Mouse (Mus musculus): Measurements from ENCODE around the gene Capn13.

The Capn13 gene

DNA sequence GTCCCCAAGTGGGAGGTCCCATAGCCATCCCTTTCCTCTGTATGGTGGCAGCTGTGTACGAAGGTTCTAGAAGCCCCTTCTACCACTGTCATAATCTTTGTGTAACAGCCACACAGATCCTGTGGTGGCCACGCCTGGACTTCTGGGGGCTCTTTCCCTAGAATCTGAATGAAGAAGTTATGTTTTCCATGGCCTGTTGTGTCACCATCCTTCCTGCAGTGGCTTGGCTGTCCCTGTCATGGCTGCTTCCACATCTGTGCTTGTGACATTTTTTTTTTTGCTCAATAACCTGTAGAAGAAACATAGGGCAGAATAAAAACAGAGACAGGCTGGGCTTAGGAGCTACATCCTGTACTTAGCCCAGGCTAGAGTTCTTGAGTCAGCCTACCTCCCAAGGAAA lies at the start of gene Capn13:
Gene Capn13 (minus strand): TSS at position 5 of the 400 bp plus-strand sequence.
- DNase-seq (ENCODE audit: low read depth): no peak

DNA sequence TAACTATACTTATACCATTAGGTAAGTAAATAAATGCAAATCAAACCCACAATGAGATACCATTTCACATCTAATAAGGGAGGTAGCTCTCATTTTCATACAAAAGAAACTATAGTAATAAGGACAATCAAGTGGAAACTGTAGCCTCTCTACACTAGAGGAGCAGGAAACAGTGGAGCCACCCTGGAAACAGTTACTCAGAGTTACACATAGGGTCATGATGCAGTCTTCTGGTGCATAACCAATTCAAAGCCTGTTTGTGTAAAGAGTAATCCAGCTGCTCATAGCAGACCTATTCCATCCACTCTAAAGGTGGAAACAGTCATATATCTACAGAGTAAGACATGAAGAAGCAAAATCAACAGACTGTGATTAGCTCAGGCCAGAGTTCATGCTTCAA lies 48.4 kb upstream of the Capn13 start:
- DNase-seq (ENCODE audit: low read depth): no peak

DNA sequence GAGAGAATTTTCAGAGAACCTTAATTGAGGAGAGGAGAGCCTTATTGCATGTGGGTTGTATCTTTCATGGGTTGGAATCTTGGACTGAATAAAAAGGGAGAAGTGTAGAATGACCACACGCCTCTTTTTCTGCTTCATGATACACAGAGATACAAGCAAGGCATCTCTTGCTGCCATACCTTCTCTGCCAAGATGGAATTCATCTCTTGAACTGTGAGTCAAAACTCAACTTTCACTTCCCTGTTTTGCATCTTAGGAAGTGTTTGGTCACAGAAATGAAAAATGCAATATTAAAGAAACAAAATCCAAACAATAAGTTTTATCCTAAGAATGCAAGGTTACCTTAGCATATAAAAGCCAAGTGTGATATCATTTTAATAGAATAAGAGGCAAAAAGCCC lies 40.1 kb upstream of the Capn13 start:
- no peak for DNase-seq (ENCODE audit: low read depth)

DNA sequence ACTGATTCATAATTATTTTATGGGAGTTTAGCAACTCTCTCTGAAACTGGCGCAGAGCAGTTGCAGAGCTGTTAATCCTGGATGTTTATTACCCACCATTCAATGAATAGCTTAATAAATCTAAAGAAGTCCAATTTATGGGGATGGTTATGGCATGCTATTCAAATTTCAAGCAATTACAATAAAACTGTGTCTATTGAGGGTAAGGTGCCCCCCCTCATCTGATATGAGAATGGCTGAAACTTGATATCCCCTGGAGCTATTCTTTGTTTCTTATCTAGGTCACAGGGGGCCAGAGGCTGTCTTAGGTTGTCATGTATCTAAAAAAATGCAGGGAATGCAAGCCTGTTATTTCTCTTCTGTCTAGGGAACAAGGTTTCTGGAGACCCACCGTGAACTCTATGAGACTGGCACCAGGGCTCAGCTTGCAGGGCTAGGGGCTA lies 31.9 kb upstream of the Capn13 start:
- DNase-seq (ENCODE audit: low read depth): no peak

DNA sequence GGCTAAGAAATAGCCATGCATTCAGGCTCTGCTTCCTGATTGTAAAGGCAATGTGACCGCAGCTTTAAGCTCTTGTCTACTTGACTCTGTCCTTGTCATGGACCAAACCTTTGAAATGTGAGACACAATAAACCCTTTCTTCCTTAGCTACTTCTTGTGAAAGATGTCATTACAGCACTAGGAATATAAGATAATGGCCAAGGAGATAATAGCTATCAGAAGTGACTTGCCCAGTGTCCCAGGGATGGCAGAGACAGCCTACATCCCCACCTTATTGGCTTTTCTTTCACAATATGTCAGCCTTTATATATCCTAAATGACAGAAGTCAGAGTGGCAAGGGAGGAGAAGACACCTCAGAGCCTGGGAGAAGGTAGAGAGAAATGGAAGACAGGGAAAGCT lies 31.4 kb upstream of the Capn13 start:
- no peak for DNase-seq (ENCODE audit: low read depth)

DNA sequence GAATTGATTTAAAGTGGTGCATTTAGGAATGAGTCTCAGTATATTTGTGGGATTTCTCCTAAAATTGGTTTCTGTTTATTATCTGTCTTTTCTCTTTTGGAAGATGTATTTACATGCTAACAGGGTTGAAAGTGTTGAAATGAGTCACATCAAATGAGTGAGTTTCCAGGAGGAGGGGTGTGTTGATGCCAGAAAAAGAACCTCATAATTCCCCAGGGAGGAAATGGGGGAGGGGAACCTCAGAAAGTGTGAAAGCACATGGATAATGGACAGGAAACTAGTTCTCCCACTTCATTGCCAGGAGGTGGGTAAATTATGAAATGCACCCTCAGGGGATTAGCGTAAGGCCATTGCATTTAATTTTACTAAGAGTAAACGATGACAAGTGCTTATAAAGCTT lies 16.7 kb upstream of the Capn13 start:
- peak; percentile 18 for DNase-seq (ENCODE audit: low read depth)

DNA sequence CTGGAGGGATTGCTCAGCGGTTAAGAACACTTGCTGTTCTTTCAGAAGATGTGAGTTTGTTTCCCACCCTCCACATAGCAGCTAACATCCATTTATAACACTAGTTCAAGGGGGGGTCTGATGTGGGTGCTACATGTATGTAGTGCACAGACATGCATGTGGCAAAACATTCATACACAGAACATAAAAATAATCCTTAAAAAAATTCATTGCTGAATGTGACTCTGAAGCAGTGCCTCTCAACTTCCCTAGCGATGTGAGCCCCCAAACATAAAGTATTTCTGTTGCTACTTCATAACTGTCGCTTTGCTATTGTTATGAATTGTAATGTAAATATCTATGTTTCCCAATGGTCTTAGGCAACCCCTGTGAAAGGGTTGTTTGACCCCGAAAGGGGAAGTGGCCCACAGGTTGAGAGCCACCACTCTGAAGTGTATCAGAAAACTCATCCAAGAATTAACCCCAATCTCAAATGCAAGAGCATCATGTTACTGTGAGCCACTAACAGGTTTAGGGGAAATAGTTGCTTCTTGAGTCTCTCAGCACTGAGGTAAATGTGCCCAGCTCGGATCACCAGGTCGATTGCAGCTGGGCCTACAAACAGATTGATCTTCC lies 15.6 kb upstream of the Capn13 start:
- no peak for DNase-seq (ENCODE audit: low read depth)

DNA sequence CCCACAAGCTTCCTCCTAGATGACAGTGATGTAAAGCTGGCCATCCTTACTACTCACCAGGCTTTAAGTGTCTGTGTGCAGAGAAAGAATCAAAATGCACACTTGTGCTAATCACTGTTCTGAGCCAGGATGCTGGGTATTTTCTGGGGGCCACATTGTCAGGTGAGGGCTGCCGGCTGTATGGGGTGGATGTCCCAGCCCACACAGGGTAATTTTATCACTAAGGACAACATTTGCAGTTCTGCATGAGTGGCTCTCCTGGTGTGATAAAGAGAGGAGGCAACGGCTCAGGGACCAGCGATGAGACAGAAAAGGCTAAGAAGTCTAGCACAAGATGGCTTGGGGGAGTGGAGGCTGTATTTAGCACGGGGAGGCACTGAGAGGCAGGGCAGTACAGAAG lies 11.2 kb upstream of the Capn13 start:
- DNase-seq (ENCODE audit: low read depth): no peak

DNA sequence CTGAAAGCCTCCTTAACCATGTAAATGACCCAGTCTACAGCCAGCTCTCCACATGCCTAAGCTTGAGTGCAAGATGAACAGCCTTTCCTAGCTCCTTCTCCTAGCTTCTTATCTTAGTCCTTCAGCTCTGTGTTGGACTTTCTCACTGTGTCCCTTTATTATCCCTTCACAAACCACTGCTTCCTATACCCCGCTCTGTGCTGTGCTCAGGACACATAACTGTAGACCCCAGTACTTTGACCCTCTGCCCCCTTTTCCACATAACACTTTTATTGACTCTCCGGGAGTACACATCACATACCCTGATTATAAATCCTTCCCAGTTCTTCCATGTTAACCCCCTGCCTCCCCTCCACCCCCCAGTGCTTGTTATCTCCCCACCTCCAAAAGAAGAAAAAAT lies 606 bp upstream of the Capn13 start:
- DNase-seq (ENCODE audit: low read depth): no peak

DNA sequence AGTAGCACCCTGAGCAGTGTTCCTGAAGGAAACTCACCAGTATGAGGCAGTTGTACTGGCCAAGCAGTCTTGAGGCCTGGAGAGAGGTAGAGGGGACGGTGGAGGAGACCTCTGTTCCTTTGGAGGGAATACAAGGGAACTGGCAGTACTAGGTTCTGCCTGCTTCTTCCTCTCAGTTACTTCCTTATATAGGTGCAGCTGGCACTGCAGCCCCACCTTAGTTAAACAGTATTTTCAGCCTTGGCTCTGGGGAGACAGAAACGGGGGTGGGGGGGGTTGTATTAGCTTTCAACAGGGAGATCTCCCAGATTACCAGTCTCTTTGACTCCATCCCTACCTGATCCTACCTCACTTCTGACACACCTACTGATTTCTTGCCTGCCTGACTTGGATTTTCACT lies 1.5 kb downstream of the Capn13 start:
- DNase-seq (ENCODE audit: low read depth): no peak

DNA sequence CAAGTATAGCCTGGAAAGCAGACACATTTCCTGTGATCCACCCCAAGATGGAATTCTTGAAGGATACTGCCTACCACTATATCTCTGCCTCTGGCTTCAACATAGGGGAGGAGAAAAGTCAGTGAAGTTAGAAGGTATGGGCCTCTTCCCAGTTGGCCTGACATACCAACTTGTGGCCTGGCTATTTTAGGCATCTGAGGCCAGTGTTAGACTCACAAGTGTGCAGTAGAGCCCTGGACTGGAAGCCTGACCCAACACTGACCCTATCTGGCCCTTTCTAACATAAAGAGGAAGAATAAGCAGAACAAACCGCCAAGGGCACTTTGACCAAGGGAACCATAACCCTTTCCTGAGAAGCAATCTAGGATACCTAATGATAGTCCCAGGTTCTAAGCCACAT lies 7.3 kb downstream of the Capn13 start:
- DNase-seq (ENCODE audit: low read depth): no peak

DNA sequence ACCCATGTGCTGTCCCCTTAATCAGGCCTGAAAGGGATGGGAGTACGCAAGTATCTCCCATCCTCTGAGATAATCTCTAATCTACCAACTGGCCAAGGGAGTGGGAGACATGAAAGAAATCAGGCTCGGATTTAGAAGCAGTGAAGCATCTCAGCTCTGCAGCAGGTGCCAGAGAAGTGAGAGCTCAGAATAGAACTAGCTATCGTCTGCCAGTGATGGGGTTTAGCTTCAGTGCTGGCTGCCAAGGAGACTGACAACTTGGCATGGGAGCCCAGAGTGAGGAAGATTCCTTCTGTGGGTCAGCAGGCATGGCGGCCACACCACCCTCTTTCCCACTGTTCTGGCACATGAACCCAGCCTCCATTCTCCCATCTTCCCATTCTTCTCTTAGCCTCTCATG lies 8.9 kb downstream of the Capn13 start:
- DNase-seq (ENCODE audit: low read depth): no peak

DNA sequence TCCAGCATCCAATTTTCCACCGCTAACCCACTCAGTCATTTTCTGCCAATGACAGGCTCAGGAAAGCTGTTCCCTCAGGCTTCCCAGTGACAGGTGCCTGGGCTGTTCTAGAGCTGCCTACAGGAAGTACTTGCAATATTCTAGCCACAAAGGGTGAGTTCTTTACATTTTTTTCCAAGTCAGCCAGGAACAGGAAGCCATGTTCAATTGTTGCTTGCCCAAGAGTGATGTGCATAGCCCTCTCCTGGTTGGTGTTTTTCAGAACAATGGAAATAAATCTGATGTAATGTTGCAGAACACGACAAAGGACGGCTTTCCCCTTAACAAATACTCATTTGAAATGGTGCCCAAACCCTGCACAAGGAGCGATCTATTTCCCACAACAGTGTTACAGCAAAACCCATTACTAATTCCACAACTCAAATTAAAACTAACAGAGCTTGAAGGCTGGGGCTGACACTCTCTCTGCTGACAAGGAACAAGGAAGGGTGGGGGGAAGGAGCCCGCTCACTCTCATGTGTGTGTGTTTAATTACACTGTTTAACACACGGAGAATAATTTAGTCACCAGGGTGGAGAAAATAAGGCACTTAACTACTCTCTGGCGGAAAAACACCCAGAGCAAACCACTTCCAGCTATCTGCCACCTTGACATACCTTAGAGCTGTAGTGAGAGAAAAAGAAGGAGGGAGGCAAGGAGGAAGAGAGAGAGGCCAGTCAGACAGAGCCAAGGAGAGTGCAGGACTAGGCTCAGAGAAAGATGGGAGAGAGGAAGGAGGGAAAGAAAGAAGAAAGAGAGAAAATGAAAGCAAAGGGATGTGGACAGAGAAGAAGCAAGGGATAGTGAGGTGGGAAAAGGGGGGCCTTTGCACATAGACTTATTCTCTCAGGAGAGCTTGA lies 10.2 kb downstream of the Capn13 start:
- no peak for DNase-seq (ENCODE audit: low read depth)

DNA sequence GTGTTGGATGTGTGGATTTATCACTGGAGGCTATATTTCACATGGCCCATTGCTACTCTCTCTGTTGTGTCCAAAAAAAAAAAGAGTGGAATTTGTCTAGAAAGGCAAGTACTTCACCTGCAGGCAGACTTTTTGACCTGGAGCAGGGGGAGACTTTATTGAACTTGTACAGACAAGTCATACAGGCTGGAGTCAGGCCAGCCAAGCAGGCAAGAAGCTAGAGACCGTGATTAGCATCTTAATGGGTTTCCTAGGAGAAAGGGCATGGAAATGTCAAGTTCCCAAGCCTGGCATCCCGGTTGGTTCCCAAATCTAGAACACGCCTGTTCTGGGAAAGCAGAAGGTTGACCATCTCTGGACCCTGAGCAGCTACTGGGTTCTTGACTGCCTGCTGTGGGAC lies 11.3 kb downstream of the Capn13 start:
- no peak for DNase-seq (ENCODE audit: low read depth)

DNA sequence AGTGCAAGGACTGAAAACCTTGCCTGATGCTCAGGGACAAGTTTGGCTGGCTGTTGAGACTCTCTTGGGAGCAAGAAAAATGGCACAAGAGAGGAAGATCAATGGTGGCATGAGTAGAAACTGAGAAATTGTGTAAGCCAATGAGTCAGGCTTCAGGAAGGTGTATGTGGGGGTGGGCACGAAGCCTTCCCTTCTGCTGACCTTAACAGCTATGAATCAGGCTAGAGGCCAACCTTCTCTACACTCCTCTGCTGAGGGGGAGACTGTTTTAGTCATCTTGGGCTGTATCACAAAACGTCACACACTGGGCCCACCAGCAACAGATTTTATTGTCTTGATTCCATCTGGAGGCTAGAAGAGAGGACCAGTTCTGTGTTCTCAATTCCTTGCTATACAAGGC lies 14.1 kb downstream of the Capn13 start:
- peak; percentile 8 for DNase-seq (ENCODE audit: low read depth)

DNA sequence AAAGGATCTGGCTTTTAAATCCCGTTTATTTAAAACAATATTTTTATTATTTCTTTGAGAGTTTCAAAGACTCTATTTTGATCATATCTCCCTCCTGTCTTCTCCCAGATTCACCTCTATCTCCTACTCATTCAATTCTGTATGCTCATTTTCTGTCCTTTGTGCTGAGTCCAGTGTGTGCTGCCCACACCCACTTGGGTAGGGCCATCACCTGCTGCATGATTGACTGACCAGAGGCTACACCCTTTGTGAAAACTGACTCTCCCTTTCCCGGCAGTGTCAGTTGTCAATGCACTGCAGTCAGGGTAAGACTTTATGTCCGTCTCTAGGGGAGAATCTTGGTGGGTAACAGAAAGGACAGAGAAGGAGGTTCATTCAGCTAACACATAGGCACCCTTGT lies 14.7 kb downstream of the Capn13 start:
- DNase-seq (ENCODE audit: low read depth): no peak

DNA sequence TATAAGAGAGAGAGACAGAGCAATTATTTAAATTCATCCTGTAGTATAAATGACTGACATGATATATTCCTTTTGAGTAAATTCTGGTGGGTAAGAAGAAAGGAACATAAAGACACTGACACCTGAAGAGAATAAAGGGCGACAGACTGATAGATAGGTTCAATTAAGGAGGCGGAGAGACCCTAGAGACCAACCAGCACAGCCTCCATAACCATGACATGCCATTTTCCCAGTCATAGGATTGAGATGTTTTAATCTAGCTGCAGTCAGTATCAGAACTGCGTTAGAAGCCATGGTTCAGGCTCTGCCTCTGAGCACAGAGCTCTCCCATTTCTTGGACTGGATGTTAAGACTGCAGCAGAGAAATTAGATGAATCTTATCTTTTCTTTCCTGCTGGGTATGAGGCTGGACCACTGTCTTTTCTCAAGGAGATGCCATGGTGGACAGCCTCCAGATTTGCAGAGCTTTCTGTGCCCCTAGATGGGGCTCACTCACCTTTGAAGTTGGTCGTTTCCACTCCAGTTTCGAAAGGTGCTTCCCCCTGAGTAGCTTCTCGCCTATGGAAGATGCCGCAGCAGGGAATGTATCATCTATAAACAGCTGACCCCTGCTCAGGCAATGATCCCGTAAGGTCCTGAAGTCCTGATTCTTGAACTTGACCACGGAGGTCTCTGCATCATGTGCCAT lies 18.2 kb downstream of the Capn13 start:
- no peak for DNase-seq (ENCODE audit: low read depth)

DNA sequence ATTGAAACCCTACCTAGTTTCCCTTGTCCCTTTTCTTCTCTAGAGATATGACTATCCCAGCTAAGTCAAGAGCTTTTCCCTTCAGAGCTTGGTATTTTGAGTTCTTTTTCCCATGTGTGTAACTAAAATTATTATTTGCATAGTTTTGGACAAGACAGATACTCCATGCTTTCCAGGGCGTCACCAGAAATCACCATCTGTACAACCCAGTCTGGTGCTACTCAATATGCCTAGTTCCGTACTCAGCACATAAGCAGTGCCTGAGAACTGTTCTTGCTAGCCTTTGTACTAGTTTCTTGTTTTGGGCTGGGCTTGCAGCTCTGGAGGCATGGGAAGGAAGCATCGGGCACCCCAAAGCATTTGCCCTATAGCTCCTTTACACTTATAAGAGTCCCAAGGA lies 19.0 kb downstream of the Capn13 start:
- DNase-seq (ENCODE audit: low read depth): no peak

DNA sequence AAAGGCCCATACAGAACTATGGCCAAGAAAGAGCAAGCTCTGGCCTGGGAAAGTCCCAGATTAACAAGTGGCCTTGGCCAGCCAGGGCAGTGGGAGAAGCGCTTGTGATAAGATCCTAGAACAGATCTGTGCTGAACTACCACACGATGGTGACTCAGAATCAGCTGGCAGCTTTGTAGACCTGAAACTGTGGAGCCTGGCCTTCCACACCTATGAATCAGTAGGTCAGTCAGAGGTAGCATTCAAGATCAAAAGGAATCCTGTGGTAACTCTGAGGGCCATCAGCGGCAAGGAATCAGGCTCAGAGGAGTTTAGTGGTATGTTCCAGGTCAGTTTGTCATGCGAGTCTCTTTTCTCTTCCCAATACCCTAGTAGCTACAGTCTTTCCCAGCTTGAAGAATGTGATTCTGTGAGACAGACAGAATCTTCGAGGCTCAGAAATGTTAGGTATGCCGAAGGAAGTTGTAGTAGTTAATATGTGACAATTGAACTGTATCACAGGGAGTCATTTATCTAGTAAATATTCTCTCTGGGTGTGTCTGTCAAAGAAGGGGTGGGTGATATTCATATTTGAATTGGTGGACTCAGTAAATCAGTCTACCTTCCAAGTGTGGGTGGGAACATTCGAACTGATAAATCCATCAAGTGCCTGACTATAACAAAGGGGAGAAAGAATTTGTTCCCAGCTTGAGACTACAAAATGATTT lies 22.7 kb downstream of the Capn13 start:
- DNase-seq (ENCODE audit: low read depth): no peak

DNA sequence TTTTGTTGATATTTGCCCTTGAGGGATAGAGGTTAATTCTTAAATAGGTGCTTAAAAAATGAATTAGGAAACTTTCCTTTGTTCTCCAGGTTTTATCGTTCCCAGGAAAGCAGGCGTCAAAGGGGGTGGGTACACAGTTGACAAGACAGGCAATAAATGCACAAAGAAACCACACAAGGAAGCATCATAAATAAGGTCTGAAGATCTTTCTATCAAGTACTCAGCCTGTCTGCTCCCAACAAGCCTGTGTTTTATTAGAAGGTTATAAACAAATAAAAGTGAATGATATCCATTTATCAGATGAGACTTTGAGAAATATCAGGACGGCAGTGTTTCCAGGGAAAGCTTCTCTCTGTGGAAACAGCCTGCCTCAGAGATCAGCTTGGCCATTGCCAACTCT lies 33.3 kb downstream of the Capn13 start:
- no peak for DNase-seq (ENCODE audit: low read depth)

DNA sequence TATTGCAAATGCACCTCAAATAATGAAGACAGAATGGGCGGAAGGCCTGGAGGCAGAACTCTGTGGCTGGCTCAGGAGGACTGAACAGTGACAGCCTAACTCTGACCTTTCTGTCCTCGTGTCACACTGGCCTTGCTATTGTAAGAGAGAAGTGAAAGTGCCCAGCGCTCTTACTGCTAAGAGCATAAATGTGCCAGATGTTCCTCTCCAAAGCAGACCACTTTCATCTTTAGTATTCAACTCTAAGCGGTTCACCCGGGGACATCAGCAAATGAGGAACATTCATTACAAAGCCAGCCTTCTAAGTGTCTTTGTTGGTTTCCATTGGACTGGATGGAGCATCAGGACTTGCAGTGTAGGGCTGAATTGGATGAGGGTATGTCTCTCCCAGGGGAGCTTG lies 39.6 kb downstream of the Capn13 start:
- DNase-seq (ENCODE audit: low read depth): no peak

DNA sequence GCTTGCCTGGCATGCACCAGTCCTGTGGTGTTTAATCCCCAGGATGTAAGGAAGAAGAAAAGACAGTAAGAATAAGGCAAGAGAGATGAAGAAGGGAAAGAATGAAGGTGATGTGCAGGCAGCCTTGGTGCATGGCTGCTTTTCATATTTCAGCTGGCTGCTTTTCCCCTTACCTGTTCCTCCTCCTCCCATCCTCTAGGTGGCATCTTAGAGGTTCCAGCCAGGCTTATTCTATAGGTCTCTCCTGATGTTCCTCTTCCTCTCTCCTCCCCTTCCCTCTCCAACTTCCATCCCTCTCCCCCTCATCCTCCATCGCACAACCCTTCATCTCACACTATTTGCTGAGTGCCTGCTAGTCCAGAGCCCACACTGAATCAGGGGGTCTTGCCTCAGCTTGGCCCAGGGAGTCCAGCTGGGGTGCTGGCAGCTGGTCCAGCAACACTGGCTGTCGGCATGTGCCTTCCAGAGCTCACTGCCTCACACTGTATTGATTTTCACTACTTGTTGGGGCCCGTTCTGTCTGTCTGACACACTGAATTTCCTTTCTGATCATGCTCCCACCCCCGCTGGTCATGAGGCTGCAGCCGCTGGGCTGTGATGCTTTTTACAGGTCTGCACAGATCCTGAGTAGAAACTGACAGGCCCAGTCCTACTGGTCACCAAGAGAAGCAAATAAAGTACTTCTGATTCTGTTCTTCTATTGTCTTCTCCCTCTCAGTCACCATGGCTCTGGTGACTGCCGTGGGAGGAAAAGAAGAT lies 56.9 kb downstream of the Capn13 start:
- DNase-seq (ENCODE audit: low read depth): peak; percentile 5

Data from NIH3T3 (cell line).